Mouse (Mus musculus): ENCODE measurements around the gene Mien1. TPM values are rescaled to one million over a fixed set of nuclear protein-coding genes. Genes with fewer than 3 reads are reported as not detected.

Gene Mien1
- polyA plus RNA-seq, 1 experiment from 2014 or later, result 83.8 TPM

GRCm38 (mm10) chr11:98476434-98476807 lies 37.6 kb upstream of the Mien1 start:
- Histone ChIP-seq H3K4me3 (ENCODE audit: low read length) (no peak overlapping the region), H3K9me3 (ENCODE audit: control insufficient read depth, low read length) (no peaks in the 10 kb centered on the region), H3K27ac (ENCODE audit: low read depth, low read length) (no peak overlapping the region), H3K9ac (ENCODE audit: low read depth, low read length) (no peak overlapping the region), H3K4me2 (replicated peaks; ENCODE audit: low read depth, low read length) (no peak overlapping the region), H3K36me3 (ENCODE audit: control insufficient read depth, insufficient read depth, low read length) (no peaks in the 10 kb centered on the region), H3K27me3 (ENCODE audit: control insufficient read depth, insufficient read depth, low read length) (no peaks in the 10 kb centered on the region), H3K4me1 (ENCODE audit: control insufficient read depth, insufficient read depth, low read length) (no peaks in the 10 kb centered on the region)
- 77% methylated on average over 4 of the region's 4 CpGs for WGBS
- ATAC-seq (ENCODE audit: low FRiP score, low TSS enrichment), result no peak

- Histone ChIP-seq H3K4me2 (replicated peaks; ENCODE audit: low read depth, low read length) (no peak overlapping the region), H3K4me1 (ENCODE audit: control insufficient read depth, insufficient read depth, low read length) (no peaks in the 10 kb centered on the region), H3K9ac (ENCODE audit: low read depth, low read length) (no peak overlapping the region), H3K27ac (ENCODE audit: low read depth, low read length) (no peak overlapping the region), H3K27me3 (ENCODE audit: control insufficient read depth, insufficient read depth, low read length) (no peaks in the 10 kb centered on the region), H3K36me3 (ENCODE audit: control insufficient read depth, insufficient read depth, low read length) (no peaks in the 10 kb centered on the region), H3K4me3 (ENCODE audit: low read length) (no peak overlapping the region), H3K9me3 (ENCODE audit: control insufficient read depth, low read length) (no peaks in the 10 kb centered on the region)
- 90% methylated on average over 9 of the region's 9 CpGs for WGBS
- ATAC-seq (ENCODE audit: low FRiP score, low TSS enrichment), result no peak
Measured at GRCm38 (mm10) chr11:98475630-98476433, 37.0 kb upstream of the Mien1 start.

GRCm38 (mm10) chr11:98474967-98475366 lies 36.2 kb upstream of the Mien1 start:
- 86% methylated on average over 11 of the region's 11 CpGs for WGBS
- Histone ChIP-seq H3K4me1 (ENCODE audit: control insufficient read depth, insufficient read depth, low read length) (no peaks in the 10 kb centered on the region), H3K9ac (ENCODE audit: low read depth, low read length) (no peak overlapping the region), H3K27ac (ENCODE audit: low read depth, low read length) (no peak overlapping the region), H3K36me3 (ENCODE audit: control insufficient read depth, insufficient read depth, low read length) (no peaks in the 10 kb centered on the region), H3K4me3 (ENCODE audit: low read length) (no peak overlapping the region), H3K4me2 (replicated peaks; ENCODE audit: low read depth, low read length) (no peak overlapping the region), H3K27me3 (ENCODE audit: control insufficient read depth, insufficient read depth, low read length) (no peaks in the 10 kb centered on the region), H3K9me3 (ENCODE audit: control insufficient read depth, low read length) (no peaks in the 10 kb centered on the region)
- ATAC-seq (ENCODE audit: low FRiP score, low TSS enrichment), result no peak

GRCm38 (mm10) chr11:98473916-98474479 lies 35.2 kb upstream of the Mien1 start:
- 53% methylated on average over 8 of the region's 8 CpGs for WGBS
- 0 out of 2 replicates have a peak, but pooled peaks cover 5% of the 10 kb centered on the region for H3K4me1 ChIP-seq (ENCODE audit: control insufficient read depth, insufficient read depth, low read length)
- H3K36me3 ChIP-seq (ENCODE audit: control insufficient read depth, insufficient read depth, low read length), result no peaks in the 10 kb centered on the region
- H3K4me2 ChIP-seq (replicated peaks; ENCODE audit: low read depth, low read length), result no peak overlapping the region
- no peaks in the 10 kb centered on the region for H3K27me3 ChIP-seq (ENCODE audit: control insufficient read depth, insufficient read depth, low read length)
- ATAC-seq (ENCODE audit: low FRiP score, low TSS enrichment), result no peak
- H3K27ac ChIP-seq (ENCODE audit: low read depth, low read length), result no peak overlapping the region
- H3K4me3 ChIP-seq (ENCODE audit: low read length), result no peak overlapping the region
- H3K9me3 ChIP-seq (ENCODE audit: control insufficient read depth, low read length), result no peaks in the 10 kb centered on the region
- H3K9ac ChIP-seq (ENCODE audit: low read depth, low read length), result no peak overlapping the region

DNA sequence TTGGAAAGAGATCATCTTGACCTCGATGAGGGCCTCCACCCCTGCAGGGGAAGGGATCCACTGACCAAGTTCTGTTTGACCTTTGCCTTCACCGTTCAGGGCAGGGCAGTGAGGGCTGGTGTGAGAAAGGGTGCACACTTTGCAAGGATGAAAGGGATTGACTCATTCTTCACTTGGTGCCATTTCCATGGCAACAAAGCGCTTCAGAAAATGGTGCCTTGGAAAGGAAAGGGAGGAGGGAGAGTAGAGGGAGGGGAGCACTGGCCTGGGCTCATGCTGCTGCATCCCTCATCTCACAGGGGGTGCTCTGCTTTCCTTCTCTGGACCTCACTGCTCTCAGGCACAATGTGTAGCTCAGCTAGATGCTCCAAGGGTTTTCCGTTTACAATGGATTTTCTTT lies 33.9 kb upstream of the Mien1 start:
- Histone ChIP-seq H3K4me3 (ENCODE audit: low read length) (no peak overlapping the region), H3K27me3 (ENCODE audit: control insufficient read depth, insufficient read depth, low read length) (no peaks in the 10 kb centered on the region), H3K9ac (ENCODE audit: low read depth, low read length) (no peak overlapping the region), H3K9me3 (ENCODE audit: control insufficient read depth, low read length) (no peaks in the 10 kb centered on the region), H3K4me2 (replicated peaks; ENCODE audit: low read depth, low read length) (no peak overlapping the region), H3K27ac (ENCODE audit: low read depth, low read length) (no peak overlapping the region), H3K36me3 (ENCODE audit: control insufficient read depth, insufficient read depth, low read length) (no peaks in the 10 kb centered on the region), H3K4me1 (ENCODE audit: control insufficient read depth, insufficient read depth, low read length) (0 out of 2 replicates have a peak, but pooled peaks cover 5% of the 10 kb centered on the region)
- 60% methylated on average over 4 of the region's 4 CpGs for WGBS
- ATAC-seq (ENCODE audit: low FRiP score, low TSS enrichment), result 0 out of 2 replicates have a peak, but pooled peaks have one; percentile 35

DNA sequence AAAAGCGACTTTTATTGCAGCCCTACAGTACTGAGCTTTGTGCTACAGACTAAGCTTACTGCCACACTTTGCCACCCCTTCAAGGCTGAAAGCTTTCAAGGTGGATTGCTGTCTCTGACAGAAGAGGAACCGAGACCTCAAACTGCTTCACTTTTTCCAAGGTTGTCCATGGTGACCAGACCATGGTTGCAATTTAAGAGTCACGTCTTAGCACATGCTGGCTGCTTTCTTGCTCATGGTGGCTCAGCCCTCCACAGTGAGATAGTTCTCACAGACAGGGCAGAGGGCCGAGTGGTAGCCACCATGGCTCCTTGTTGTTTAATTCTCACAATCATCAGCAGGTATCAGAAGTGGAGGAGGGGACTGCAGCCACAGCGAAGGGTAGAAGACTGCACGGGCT lies 32.0 kb upstream of the Mien1 start:
- H3K9ac ChIP-seq (ENCODE audit: low read depth, low read length), result no peak overlapping the region
- no peak overlapping the region for H3K4me2 ChIP-seq (replicated peaks; ENCODE audit: low read depth, low read length)
- no peaks in the 10 kb centered on the region for H3K9me3 ChIP-seq (ENCODE audit: control insufficient read depth, low read length)
- no peaks in the 10 kb centered on the region for H3K36me3 ChIP-seq (ENCODE audit: control insufficient read depth, insufficient read depth, low read length)
- 0 out of 2 replicates have a peak, but pooled peaks cover 5% of the 10 kb centered on the region for H3K4me1 ChIP-seq (ENCODE audit: control insufficient read depth, insufficient read depth, low read length)
- WGBS, result 66% methylated on average over 6 of the region's 6 CpGs
- no peaks in the 10 kb centered on the region for H3K27me3 ChIP-seq (ENCODE audit: control insufficient read depth, insufficient read depth, low read length)
- H3K27ac ChIP-seq (ENCODE audit: low read depth, low read length), result peak overlapping the region; percentile 79
- H3K4me3 ChIP-seq (ENCODE audit: low read length), result no peak overlapping the region
- ATAC-seq (ENCODE audit: low FRiP score, low TSS enrichment), result no peak

- Histone ChIP-seq H3K9me3 (ENCODE audit: control insufficient read depth, low read length) (no peaks in the 10 kb centered on the region), H3K27ac (ENCODE audit: low read depth, low read length) (peak overlapping the region; percentile 79), H3K9ac (ENCODE audit: low read depth, low read length) (0 out of 2 replicates have a peak overlapping the region, but pooled peaks have one; percentile 7), H3K4me3 (ENCODE audit: low read length) (no peak overlapping the region), H3K4me1 (ENCODE audit: control insufficient read depth, insufficient read depth, low read length) (0 out of 2 replicates have a peak, but pooled peaks cover 5% of the 10 kb centered on the region), H3K4me2 (replicated peaks; ENCODE audit: low read depth, low read length) (no peak overlapping the region), H3K36me3 (ENCODE audit: control insufficient read depth, insufficient read depth, low read length) (no peaks in the 10 kb centered on the region), H3K27me3 (ENCODE audit: control insufficient read depth, insufficient read depth, low read length) (no peaks in the 10 kb centered on the region)
- ATAC-seq (ENCODE audit: low FRiP score, low TSS enrichment), result peak; percentile 59; the same call in 1 of the 2 replicates
- WGBS, result 48% methylated on average over 22 of the region's 22 CpGs
Measured at GRCm38 (mm10) chr11:98469761-98470714, 31.2 kb upstream of the Mien1 start.

- Histone ChIP-seq H3K4me1 (ENCODE audit: control insufficient read depth, insufficient read depth, low read length) (0 out of 2 replicates have a peak, but pooled peaks cover 2% of the 10 kb centered on the region), H3K9ac (ENCODE audit: low read depth, low read length) (no peak overlapping the region), H3K4me3 (ENCODE audit: low read length) (no peak overlapping the region), H3K4me2 (replicated peaks; ENCODE audit: low read depth, low read length) (no peak overlapping the region), H3K27ac (ENCODE audit: low read depth, low read length) (no peak overlapping the region), H3K27me3 (ENCODE audit: control insufficient read depth, insufficient read depth, low read length) (peaks cover 9% of the 10 kb centered on the region), H3K36me3 (ENCODE audit: control insufficient read depth, insufficient read depth, low read length) (no peaks in the 10 kb centered on the region), H3K9me3 (ENCODE audit: control insufficient read depth, low read length) (no peaks in the 10 kb centered on the region)
- ATAC-seq (ENCODE audit: low FRiP score, low TSS enrichment), result no peak
- WGBS, result 80% methylated on average over 6 of the region's 6 CpGs
Measured at GRCm38 (mm10) chr11:98464516-98464915, 25.7 kb upstream of the Mien1 start.

Measured in kidney, embryonic 14.5 days (tissue).